Mouse (Mus musculus) stomach, embryonic 15.5 days (tissue): Measurements from ENCODE around the gene Cryba2. TPM values are rescaled to one million over a fixed set of nuclear protein-coding genes. Genes with fewer than 3 reads are reported as not detected.
A peak's percentile ranks its signal among the peaks of the same experiment; 100 is the strongest.

Experiments
- ATAC-seq: fragments of 200-750 bp; cut with Nextera tagmentation; 2 replicates; pipeline ENCODE4 v1.8.0; 2017; ENCODE audit warnings: low read depth, moderate number of reproducible peaks, moderate TSS enrichment; ENCODE audit not compliant: insufficient read depth, low FRiP score
- H3K27ac ChIP-seq: fragments of 300-500 bp; sonication (generic); 2 replicates; pipeline ENCODE4 v1.5.1; 2015; ENCODE audit warnings: mild to moderate bottlenecking, inconsistent platforms
- H3K27me3 ChIP-seq: fragments of 300-500 bp; sonication (generic); replicated peaks from 2 replicates; pipeline ENCODE4 v1.6.1; 2015; ENCODE audit warnings: inconsistent platforms
- H3K36me3 ChIP-seq: fragments of 300-500 bp; sonication (generic); 2 replicates; pipeline ENCODE4 v1.6.1; 2015; ENCODE audit warnings: inconsistent platforms
- H3K4me1 ChIP-seq: fragments of 300-500 bp; sonication (generic); 2 replicates; pipeline ENCODE4 v1.6.1; 2015; ENCODE audit warnings: inconsistent platforms
- H3K4me2 ChIP-seq: fragments of 300-500 bp; sonication (generic); 2 replicates; pipeline ENCODE4 v1.6.1; 2015; ENCODE audit warnings: mild to moderate bottlenecking, inconsistent platforms
- H3K4me3 ChIP-seq: fragments of 300-500 bp; sonication (generic); replicated peaks from 2 replicates; pipeline ENCODE4 v1.5.1; 2015; ENCODE audit warnings: inconsistent platforms
- H3K9ac ChIP-seq: fragments of 300-500 bp; sonication (generic); 2 replicates; pipeline ENCODE4 v1.6.1; 2015; ENCODE audit warnings: inconsistent platforms
- H3K9me3 ChIP-seq: fragments of 300-500 bp; sonication (generic); 2 replicates; pipeline ENCODE4 v1.6.1; 2016; ENCODE audit warnings: inconsistent platforms
- WGBS: fragments of 180-500 bp; shearing (Covaris S2); methylation state at CpG from one replicate; pipeline ENCODE4 v1.1.7; 2015; 5-methylcytosine and 5-hydroxymethylcytosine counted together
- polyA plus RNA-seq: library from polyadenylated mRNA; unstranded; fragments of >200 nt; fragmentation: Nextera tagmentation; extraction: Ambion mirVana; gene quantifications from 2 replicates; pipeline ENCODE4 v1.2.1, GENCODE M21; 2015

The Cryba2 gene
- polyA plus RNA-seq, 1 experiment from 2014 or later, result 2.2 TPM

GRCm38 (mm10) chr1:74882055-74882734 lies 10.7 kb downstream of the Cryba2 start:
- Histone ChIP-seq H3K27me3 (peaks cover 95% of the 10 kb centered on the region), H3K9ac (no peak overlapping the region), H3K36me3 (no peaks in the 10 kb centered on the region), H3K27ac (no peak overlapping the region), H3K4me3 (peak overlapping the region; percentile 24), H3K4me2 (peak overlapping the region; percentile 50), H3K9me3 (no peaks in the 10 kb centered on the region), H3K4me1 (peaks cover 21% of the 10 kb centered on the region)
- ATAC-seq, result no peak
- WGBS, result 1% methylated on average over 74 of the region's 74 CpGs

- Histone ChIP-seq H3K4me2 (peak overlapping the region; percentile 29; the same call in 1 of the 2 replicates), H3K27me3 (peaks cover 82% of the 10 kb centered on the region), H3K4me3 (0 out of 2 replicates have a peak overlapping the region, but pooled peaks have one; percentile 9), H3K4me1 (peaks cover 21% of the 10 kb centered on the region), H3K36me3 (no peaks in the 10 kb centered on the region), H3K9me3 (no peaks in the 10 kb centered on the region), H3K27ac (no peak overlapping the region), H3K9ac (no peak overlapping the region)
- ATAC-seq, result no peak
- 2% methylated on average over 18 of the region's 18 CpGs for WGBS
These were observed 12.1 kb downstream of the Cryba2 start for GRCm38 (mm10) chr1:74880785-74881360.

GRCm38 (mm10) chr1:74877199-74877598 lies 15.7 kb downstream of the Cryba2 start:
- no peak overlapping the region for H3K4me3 ChIP-seq
- no peaks in the 10 kb centered on the region for H3K9me3 ChIP-seq
- H3K27me3 ChIP-seq, result peaks cover 54% of the 10 kb centered on the region
- peaks cover 4% of the 10 kb centered on the region for H3K4me1 ChIP-seq
- WGBS, result 45% methylated on average over 3 of the region's 3 CpGs
- no peak overlapping the region for H3K4me2 ChIP-seq
- H3K27ac ChIP-seq, result no peak overlapping the region
- no peak overlapping the region for H3K9ac ChIP-seq
- ATAC-seq, result no peak
- no peaks in the 10 kb centered on the region for H3K36me3 ChIP-seq

- Histone ChIP-seq H3K4me2 (no peak overlapping the region), H3K9me3 (no peaks in the 10 kb centered on the region), H3K9ac (no peak overlapping the region), H3K27ac (no peak overlapping the region), H3K4me3 (no peak overlapping the region), H3K36me3 (no peaks in the 10 kb centered on the region), H3K27me3 (0 out of 2 replicates have a peak, but pooled peaks cover 9% of the 10 kb centered on the region), H3K4me1 (no peaks in the 10 kb centered on the region)
- ATAC-seq, result no peak
- WGBS, result 71% methylated on average over 2 of the region's 2 CpGs
These were observed 20.7 kb downstream of the Cryba2 start for GRCm38 (mm10) chr1:74872218-74872617.

GRCm38 (mm10) chr1:74861783-74862182 lies 31.2 kb downstream of the Cryba2 start:
- Histone ChIP-seq H3K4me1 (peaks cover 10% of the 10 kb centered on the region; the same call in 1 of the 2 replicates), H3K36me3 (no peaks in the 10 kb centered on the region), H3K9ac (no peak overlapping the region), H3K4me2 (no peak overlapping the region), H3K27me3 (peaks cover 37% of the 10 kb centered on the region), H3K27ac (no peak overlapping the region), H3K4me3 (no peak overlapping the region), H3K9me3 (no peaks in the 10 kb centered on the region)
- no peak for ATAC-seq

- Histone ChIP-seq H3K4me3 (no peak overlapping the region), H3K9ac (no peak overlapping the region), H3K4me2 (no peak overlapping the region), H3K36me3 (no peaks in the 10 kb centered on the region), H3K4me1 (peaks cover 26% of the 10 kb centered on the region), H3K27ac (no peak overlapping the region), H3K27me3 (peaks cover 61% of the 10 kb centered on the region), H3K9me3 (no peaks in the 10 kb centered on the region)
- WGBS, result 43% methylated on average over 6 of the region's 6 CpGs
- ATAC-seq, result no peak
These were observed 33.5 kb downstream of the Cryba2 start for GRCm38 (mm10) chr1:74859223-74859984.

- H3K9me3 ChIP-seq, result no peaks in the 10 kb centered on the region
- H3K27ac ChIP-seq, result no peak overlapping the region
- H3K4me2 ChIP-seq, result peak overlapping the region; percentile 62
- no peak overlapping the region for H3K9ac ChIP-seq
- ATAC-seq, result no peak
- WGBS, result 11% methylated on average over 16 of the region's 16 CpGs
- H3K27me3 ChIP-seq, result peaks cover 67% of the 10 kb centered on the region
- no peaks in the 10 kb centered on the region for H3K36me3 ChIP-seq
- H3K4me1 ChIP-seq, result peaks cover 26% of the 10 kb centered on the region
- H3K4me3 ChIP-seq, result peak overlapping the region; percentile 33
These were observed 34.1 kb downstream of the Cryba2 start for GRCm38 (mm10) chr1:74858805-74859204.

GRCm38 (mm10) chr1:74858171-74858719 lies 34.7 kb downstream of the Cryba2 start:
- peak; percentile 24; the same call in 1 of the 2 replicates for ATAC-seq
- no peaks in the 10 kb centered on the region for H3K9me3 ChIP-seq
- H3K4me2 ChIP-seq, result peak overlapping the region; percentile 62
- under 1% methylated on average over 29 of the region's 29 CpGs for WGBS
- H3K9ac ChIP-seq, result no peak overlapping the region
- no peaks in the 10 kb centered on the region for H3K36me3 ChIP-seq
- H3K27ac ChIP-seq, result no peak overlapping the region
- H3K27me3 ChIP-seq, result peaks cover 70% of the 10 kb centered on the region
- peaks cover 26% of the 10 kb centered on the region for H3K4me1 ChIP-seq
- peak overlapping the region; percentile 33 for H3K4me3 ChIP-seq

- H3K4me1 ChIP-seq, result peaks cover 26% of the 10 kb centered on the region
- peak overlapping the region; percentile 33 for H3K4me3 ChIP-seq
- no peak overlapping the region for H3K9ac ChIP-seq
- peak overlapping the region; percentile 62 for H3K4me2 ChIP-seq
- H3K27me3 ChIP-seq, result peaks cover 75% of the 10 kb centered on the region
- 12% methylated on average over 4 of the region's 4 CpGs for WGBS
- no peaks in the 10 kb centered on the region for H3K36me3 ChIP-seq
- H3K27ac ChIP-seq, result no peak overlapping the region
- no peaks in the 10 kb centered on the region for H3K9me3 ChIP-seq
- ATAC-seq, result no peak
These were observed 35.3 kb downstream of the Cryba2 start for GRCm38 (mm10) chr1:74857677-74858076.

GRCm38 (mm10) chr1:74857201-74857600 lies 35.7 kb downstream of the Cryba2 start:
- Histone ChIP-seq H3K9me3 (no peaks in the 10 kb centered on the region), H3K27me3 (peaks cover 80% of the 10 kb centered on the region), H3K36me3 (no peaks in the 10 kb centered on the region), H3K4me3 (no peak overlapping the region), H3K27ac (no peak overlapping the region), H3K4me2 (no peak overlapping the region), H3K9ac (no peak overlapping the region), H3K4me1 (peaks cover 26% of the 10 kb centered on the region)
- no peak for ATAC-seq
- 4% methylated on average over 20 of the region's 20 CpGs for WGBS

GRCm38 (mm10) chr1:74856791-74857190 lies 36.2 kb downstream of the Cryba2 start:
- ATAC-seq, result no peak
- Histone ChIP-seq H3K36me3 (no peaks in the 10 kb centered on the region), H3K27ac (no peak overlapping the region), H3K4me3 (peak overlapping the region; percentile 3; the same call in 1 of the 2 replicates), H3K27me3 (peaks cover 84% of the 10 kb centered on the region), H3K9me3 (no peaks in the 10 kb centered on the region), H3K9ac (no peak overlapping the region), H3K4me2 (no peak overlapping the region), H3K4me1 (peaks cover 26% of the 10 kb centered on the region)
- 4% methylated on average over 7 of the region's 7 CpGs for WGBS

GRCm38 (mm10) chr1:74856439-74856720 lies 36.6 kb downstream of the Cryba2 start:
- Histone ChIP-seq H3K27ac (no peak overlapping the region), H3K4me3 (peak overlapping the region; percentile 64), H3K9me3 (no peaks in the 10 kb centered on the region), H3K4me1 (peaks cover 26% of the 10 kb centered on the region), H3K4me2 (peak overlapping the region; percentile 99; the same call in 1 of the 2 replicates), H3K9ac (no peak overlapping the region), H3K36me3 (no peaks in the 10 kb centered on the region), H3K27me3 (peaks cover 88% of the 10 kb centered on the region)
- ATAC-seq, result no peak
- WGBS, result 5% methylated on average over 11 of the region's 11 CpGs
